Mouse (Mus musculus) heart, postnatal 36 days (tissue): ENCODE data around the gene Olfr1111. TPM values are rescaled to one million over a fixed set of nuclear protein-coding genes. Genes with fewer than 3 reads are reported as not detected.
"Not testable (repeated sequence)": the region's sequence is repeated elsewhere in the genome, so short reads cannot be mapped to it uniquely, and the experiment has no call there.

ENCODE experiments used
- DNase-seq, 2 experiments: peaks; one replicate each; pipeline ENCODE4 v3.0.0; 2021 to 2022
- intact Hi-C: fragments of 180-260 bp; cut with DNase I; formaldehyde crosslinking; loops from one replicate; pipeline ENCODE4 v1.15.1; 2025
- total RNA-seq, 2 experiments: library from RNA; stranded (reverse); gene quantifications; 2 replicates each; pipeline ENCODE4 v1.2.3; 2021

Gene Olfr1111
- not detected for total RNA-seq

DNA sequence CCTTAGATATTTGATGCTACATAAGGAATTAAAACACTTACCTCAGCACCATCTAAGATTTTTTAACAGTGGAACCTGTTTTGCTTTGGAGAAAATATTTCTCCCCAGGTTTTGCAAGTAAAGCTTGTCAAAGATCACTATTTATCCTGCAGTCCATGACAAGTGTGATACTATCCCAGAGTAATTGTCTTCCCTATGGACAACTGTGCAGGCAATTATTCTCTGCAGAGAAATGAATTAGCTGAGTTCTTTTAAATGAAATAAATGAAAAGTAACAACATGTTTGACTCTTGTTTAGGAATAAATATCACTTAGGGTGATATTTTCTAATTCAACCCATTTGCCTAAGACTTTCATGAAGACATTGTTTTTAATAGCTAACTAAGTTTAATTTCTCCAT is at the start of gene Olfr1111:
TSS of gene Olfr1111 (minus strand) at position 101 of the 400 bp plus-strand sequence.
- no peak for DNase-seq
- intact Hi-C loops: no loop called here

DNA sequence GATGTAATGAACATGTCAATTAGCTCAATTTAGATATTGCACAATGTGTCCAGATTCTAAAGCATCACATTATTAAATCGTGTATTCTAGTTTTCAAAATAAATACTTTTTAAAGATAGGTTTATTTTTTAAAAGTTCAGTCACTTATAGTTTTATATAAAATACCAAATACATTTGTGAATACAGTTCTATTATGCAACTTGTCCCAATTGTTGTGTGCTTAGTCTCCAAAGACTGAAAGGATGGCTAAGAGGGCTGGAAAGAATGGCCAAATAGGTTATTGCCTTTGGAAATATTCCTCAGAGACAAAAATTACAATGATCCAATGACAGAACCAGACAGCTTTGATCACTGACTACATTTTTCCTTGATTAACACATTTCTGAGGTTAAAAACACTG is 35.1 kb upstream of the Olfr1111 start, which contains the start of gene Olfr1112:
TSS of gene Olfr1112 (plus strand) at position 301 of the 400 bp plus-strand sequence.
- no peak for DNase-seq
- intact Hi-C loops: no loop called here

DNA sequence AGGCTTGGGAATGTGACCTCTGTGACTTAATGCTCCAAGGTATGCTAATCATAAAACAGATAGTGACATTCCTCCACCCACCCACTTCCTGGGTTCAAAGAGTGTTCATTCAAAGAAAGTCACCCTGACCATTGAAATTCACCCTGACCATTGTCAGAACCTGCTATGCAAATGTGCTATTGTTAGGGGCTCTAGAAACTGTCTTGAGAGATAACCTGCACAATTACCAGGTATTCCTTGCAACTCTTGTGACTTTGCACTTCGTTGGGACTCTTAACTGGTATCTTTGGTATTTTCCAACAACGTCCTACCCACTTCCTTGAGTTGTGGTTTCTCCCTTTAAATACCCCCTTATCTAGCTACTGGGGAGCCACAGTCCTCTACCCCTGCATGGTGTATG is 15.3 kb upstream of the Olfr1111 start:
- intact Hi-C loops, DNase-seq: not testable (repeated sequence)

DNA sequence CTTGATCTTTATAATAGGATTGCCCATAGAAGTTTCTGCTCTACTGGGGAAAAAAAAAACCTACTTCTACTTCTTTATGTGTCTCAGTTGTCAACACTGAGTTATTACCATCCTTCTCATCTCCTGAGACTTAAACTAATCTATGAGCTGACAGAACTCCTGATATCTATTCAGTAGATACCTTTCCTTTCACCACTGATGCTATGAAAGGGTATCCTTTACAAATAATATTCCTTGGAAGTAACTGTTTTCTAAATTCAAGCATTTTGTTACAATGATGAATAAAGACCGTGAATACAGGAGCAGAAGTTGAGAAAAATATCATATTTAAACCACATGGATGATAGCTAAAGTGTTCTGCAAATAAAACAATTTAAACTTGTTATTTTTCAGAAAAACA is 12.2 kb downstream of the Olfr1111 start, which contains the start of gene Olfr1110:
TSS of gene Olfr1110 (minus strand) at position 101 of the 400 bp plus-strand sequence.
- intact Hi-C loops: no loop called here
- DNase-seq: no peak

DNA sequence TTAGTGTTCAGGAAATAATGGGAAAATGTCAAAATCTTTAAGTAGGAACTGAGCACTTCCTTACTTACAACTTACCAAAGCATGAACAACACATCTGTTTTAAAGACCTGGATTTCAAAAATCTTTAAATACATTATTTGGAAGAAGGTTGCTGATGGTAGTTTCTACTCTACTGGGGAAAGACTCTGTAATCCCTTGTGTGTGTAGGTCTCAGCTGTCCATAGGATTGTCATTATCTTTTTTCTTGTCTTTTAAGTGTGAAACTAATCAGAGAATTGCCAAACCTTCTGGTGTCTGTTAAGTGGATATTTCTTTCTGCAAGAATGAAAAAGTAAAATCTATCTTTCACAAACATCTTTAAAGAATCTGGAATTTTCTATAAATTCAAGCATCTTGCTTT is 38.0 kb downstream of the Olfr1111 start, which contains the start of gene Olfr259:
TSS of gene Olfr259 (minus strand) at position 101 of the 400 bp plus-strand sequence.
- intact Hi-C loops: no loop called here
- DNase-seq: no peak

Other genes starting within 250 kb of the Olfr1111 start
- not detected for gene Olfr1098, start 228.1 kb downstream of the Olfr1111 start, total RNA-seq
- not detected for gene Olfr1099, start 191.9 kb downstream of the Olfr1111 start, total RNA-seq
- gene Olfr1100, start 172.7 kb downstream of the Olfr1111 start, total RNA-seq: not detected
- not detected for gene Olfr1101, start 161.4 kb downstream of the Olfr1111 start, total RNA-seq
- gene Olfr1102, start 154.2 kb downstream of the Olfr1111 start, total RNA-seq: not detected
- gene Olfr1104, start 125.5 kb downstream of the Olfr1111 start, total RNA-seq: not detected
- not detected for gene Olfr1105, start 116.1 kb downstream of the Olfr1111 start, total RNA-seq
- not detected for gene Olfr1106, start 100.4 kb downstream of the Olfr1111 start, total RNA-seq
- not detected for gene Olfr1107, start 76.8 kb downstream of the Olfr1111 start, total RNA-seq
- gene Olfr1109, start 56.6 kb downstream of the Olfr1111 start, total RNA-seq: not detected
- gene Olfr259, start 38.1 kb downstream of the Olfr1111 start, total RNA-seq: not detected
- gene Olfr1110, start 12.3 kb downstream of the Olfr1111 start, total RNA-seq: not detected
- not detected for gene Olfr1112, start 35.2 kb upstream of the Olfr1111 start, total RNA-seq
- not detected for gene Olfr1113, start 56.3 kb upstream of the Olfr1111 start, total RNA-seq
- gene Olfr1115, start 95.4 kb upstream of the Olfr1111 start, total RNA-seq: not detected
- not detected for gene Olfr1116, start 114.9 kb upstream of the Olfr1111 start, total RNA-seq
- not detected for gene Olfr1118, start 155.0 kb upstream of the Olfr1111 start, total RNA-seq
- gene Olfr1120, start 202.2 kb upstream of the Olfr1111 start, total RNA-seq: not detected
- gene Olfr1121, start 217.3 kb upstream of the Olfr1111 start, total RNA-seq: not detected
- gene Olfr1122, start 233.2 kb upstream of the Olfr1111 start, total RNA-seq: not detected